Mouse (Mus musculus): ENCODE measurements around the gene Dlgap4.

DNA sequence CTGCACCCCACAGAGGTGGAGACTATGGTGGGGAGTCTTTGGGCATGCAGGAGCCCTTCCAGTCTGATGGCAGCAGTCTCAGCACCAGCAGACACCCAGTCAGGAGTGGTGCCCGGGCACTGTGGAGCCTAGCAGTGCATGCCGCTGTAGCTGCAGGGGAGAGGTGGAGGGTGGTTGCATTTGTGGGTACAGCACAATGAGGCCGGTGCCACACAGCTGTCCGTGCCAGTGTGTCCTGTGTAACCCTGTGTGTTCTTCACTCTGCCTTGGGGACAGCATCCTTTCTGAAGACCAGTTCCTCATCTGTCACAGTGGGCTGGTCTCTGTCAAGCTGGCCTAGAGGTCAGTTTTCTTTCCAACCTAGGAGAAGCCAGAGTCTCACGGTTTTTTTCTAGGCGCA lies 8.7 kb downstream of the Dlgap4 start:
- no peak for TF ChIP-seq CTCF (IDR thresholded peaks at IDR 0.05 in 2 of 3, conservative IDR thresholded peaks at IDR 0.05 in 1 of 3; ENCODE audit: control insufficient read depth in 1 of 3, insufficient read depth in 1 of 3, low read depth in 2 of 3, low read length in 3 of 3, poor library complexity in 1 of 3, severe bottlenecking in 1 of 3)
- no peak for TF ChIP-seq NRF1 (IDR thresholded peaks at IDR 0.05; ENCODE audit: insufficient read depth, low read depth, low read length, poor library complexity, severe bottlenecking)
- no peak for TF ChIP-seq ZKSCAN1 (IDR thresholded peaks at IDR 0.05; ENCODE audit: low read depth, low read length)
- TF ChIP-seq POLR2A (IDR thresholded peaks at IDR 0.05; ENCODE audit: control insufficient read depth in 1 of 2, insufficient read depth in 1 of 2, low read depth in 1 of 2, low read length in 2 of 2, poor library complexity in 1 of 2) = no peak
- no peak for TF ChIP-seq HCFC1 (IDR thresholded peaks at IDR 0.05; ENCODE audit: low read depth, low read length)
- TF ChIP-seq MAFK (IDR thresholded peaks at IDR 0.05; ENCODE audit: borderline replicate concordance, low read depth, low read length) = no peak
- TF ChIP-seq MXI1 (IDR thresholded peaks at IDR 0.05; ENCODE audit: low read depth, low read length) = no peak
- no peak for TF ChIP-seq USF1 (IDR thresholded peaks at IDR 0.05; ENCODE audit: low read depth, low read length)
- TF ChIP-seq MYC (IDR thresholded peaks at IDR 0.05; ENCODE audit: low read depth, low read length) = no peak
